Mouse (Mus musculus): ENCODE results near the gene 3110082I17Rik. TPM values are rescaled to one million over a fixed set of nuclear protein-coding genes. Genes with fewer than 3 reads are reported as not detected.

Gene 3110082I17Rik
- polyA plus RNA-seq, 1 experiment from 2014 or later, result 15.7 TPM

DNA sequence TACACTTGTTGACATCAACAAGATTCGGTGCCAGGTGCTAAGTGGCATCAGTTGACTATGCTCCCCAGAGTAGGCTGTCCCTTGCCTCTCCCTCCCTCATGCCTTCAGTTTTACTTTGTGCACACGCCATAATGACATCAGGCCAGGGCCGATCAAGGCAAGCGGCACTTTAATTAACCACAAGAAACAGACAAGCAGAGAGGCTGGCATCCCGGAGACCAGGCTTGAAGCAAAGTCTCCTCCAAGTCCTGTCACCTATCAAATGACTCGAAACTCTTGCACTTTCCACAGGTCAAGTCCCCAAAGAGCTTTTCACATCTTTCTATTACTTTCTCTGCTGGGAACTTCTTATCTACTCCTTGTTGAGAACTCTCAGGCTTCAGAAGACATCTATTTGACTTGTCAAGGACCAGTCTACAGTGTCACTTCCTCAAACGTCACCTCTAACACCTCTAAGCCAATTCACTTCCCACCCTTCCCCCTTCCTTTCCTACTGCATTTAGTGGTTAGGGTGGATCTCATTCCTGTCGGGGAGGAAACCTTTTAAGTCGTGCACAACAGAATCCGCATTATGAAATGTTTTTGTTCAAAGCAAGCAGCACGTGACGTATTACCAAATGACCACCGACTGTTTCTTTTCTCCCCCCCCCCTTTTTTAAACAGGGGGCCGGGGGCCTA, 23.0 kb upstream of the 3110082I17Rik start:
- H3K27ac ChIP-seq (replicated peaks), result no peak overlapping the region

DNA sequence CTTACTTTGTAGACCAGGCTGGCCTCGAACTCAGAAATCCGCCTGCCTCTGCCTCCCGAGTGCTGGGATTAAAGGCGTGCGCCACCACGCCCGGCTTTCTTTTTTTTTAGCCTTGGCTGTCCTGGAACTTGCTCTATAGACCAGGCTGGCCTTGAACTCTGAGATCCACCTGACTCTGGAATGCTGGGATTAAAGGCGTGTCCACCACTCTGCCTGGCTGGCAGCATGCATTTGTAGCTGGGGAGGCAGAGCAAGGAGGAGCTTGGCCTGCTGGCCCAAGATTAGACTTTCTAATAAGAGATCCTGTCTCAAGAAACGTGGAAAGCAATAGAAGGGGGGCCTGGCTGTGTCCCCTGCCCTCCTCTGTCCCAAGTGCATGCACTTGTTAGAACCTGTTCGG, 20.1 kb upstream of the 3110082I17Rik start:
- H3K27me3 ChIP-seq (replicated peaks), result no peaks in the 10 kb centered on the region
- no peak for ATAC-seq (ENCODE audit: low FRiP score)
- no peak overlapping the region for H3K4me3 ChIP-seq (replicated peaks)
- no peak overlapping the region for H3K4me2 ChIP-seq
- H3K27ac ChIP-seq (replicated peaks), result no peak overlapping the region
- WGBS, result 95% methylated on average over 10 of the region's 10 CpGs
- peaks cover 62% of the 10 kb centered on the region for H3K36me3 ChIP-seq
- H3K9me3 ChIP-seq (replicated peaks), result no peaks in the 10 kb centered on the region
- H3K4me1 ChIP-seq, result peaks cover 17% of the 10 kb centered on the region
- H3K9ac ChIP-seq (replicated peaks), result no peak overlapping the region

More for the DNA sequence above, 23.0 kb upstream of the 3110082I17Rik start:
- H3K4me1 ChIP-seq, result peaks cover 17% of the 10 kb centered on the region
- ATAC-seq (ENCODE audit: low FRiP score), result no peak
- peak overlapping the region; percentile 86 for H3K4me2 ChIP-seq
- WGBS, result 65% methylated on average over 14 of the region's 14 CpGs
- peak overlapping the region; percentile 97 for H3K4me3 ChIP-seq (replicated peaks)
- peaks cover 36% of the 10 kb centered on the region for H3K36me3 ChIP-seq
- peak overlapping the region; percentile 85 for H3K9ac ChIP-seq (replicated peaks)
- no peaks in the 10 kb centered on the region for H3K9me3 ChIP-seq (replicated peaks)
- no peaks in the 10 kb centered on the region for H3K27me3 ChIP-seq (replicated peaks)

DNA sequence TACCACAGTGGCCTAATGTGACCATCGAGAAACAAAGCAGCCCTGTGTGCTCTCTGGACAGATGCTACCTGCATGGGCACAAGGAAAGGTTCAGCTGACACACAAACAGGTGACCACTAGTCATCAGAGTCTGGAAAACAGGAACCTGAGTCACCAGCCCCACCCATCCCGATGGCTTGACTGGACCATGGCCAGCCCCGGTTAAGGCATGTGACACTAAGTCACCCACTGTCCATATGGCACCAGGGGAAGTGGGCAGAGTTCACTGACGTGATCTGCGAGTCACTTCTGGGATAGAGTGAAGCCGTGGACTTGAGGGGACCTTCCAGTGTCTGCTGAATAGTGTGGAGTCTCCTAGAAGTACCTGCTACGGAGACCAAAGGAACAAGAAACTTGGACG, 18.8 kb upstream of the 3110082I17Rik start:
- Histone ChIP-seq H3K4me1 (peaks cover 17% of the 10 kb centered on the region), H3K4me3 (replicated peaks) (no peak overlapping the region), H3K27me3 (replicated peaks) (no peaks in the 10 kb centered on the region), H3K9me3 (replicated peaks) (no peaks in the 10 kb centered on the region), H3K9ac (replicated peaks) (no peak overlapping the region), H3K36me3 (peaks cover 75% of the 10 kb centered on the region), H3K4me2 (no peak overlapping the region), H3K27ac (replicated peaks) (no peak overlapping the region)
- 97% methylated on average over 8 of the region's 8 CpGs for WGBS
- no peak for ATAC-seq (ENCODE audit: low FRiP score)

DNA sequence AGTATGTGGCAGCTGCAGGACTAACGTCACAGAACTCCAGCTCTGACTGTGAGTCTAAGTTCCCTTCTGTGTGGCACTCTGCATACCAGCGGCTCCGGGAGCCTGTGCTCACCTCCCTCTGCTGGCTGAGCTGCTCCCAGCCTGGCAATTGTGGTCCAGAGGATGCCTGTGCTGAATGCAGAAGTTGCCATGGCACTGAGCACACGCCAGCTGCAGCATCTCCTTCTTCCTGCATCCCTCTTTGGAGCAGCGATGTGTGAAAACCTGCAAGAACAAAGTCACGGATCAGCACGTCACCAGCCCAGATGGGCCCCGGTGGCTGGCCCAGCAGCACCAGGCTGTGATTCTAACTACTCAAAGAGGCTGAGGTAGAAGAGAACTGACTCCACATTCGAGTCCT, 14.4 kb upstream of the 3110082I17Rik start:
- H3K9me3 ChIP-seq (replicated peaks), result no peaks in the 10 kb centered on the region
- H3K4me1 ChIP-seq, result no peaks in the 10 kb centered on the region
- no peaks in the 10 kb centered on the region for H3K27me3 ChIP-seq (replicated peaks)
- ATAC-seq (ENCODE audit: low FRiP score), result no peak
- no peak overlapping the region for H3K27ac ChIP-seq (replicated peaks)
- 47% methylated on average over 9 of the region's 9 CpGs for WGBS
- H3K9ac ChIP-seq (replicated peaks), result no peak overlapping the region
- H3K4me2 ChIP-seq, result no peak overlapping the region
- no peak overlapping the region for H3K4me3 ChIP-seq (replicated peaks)
- peaks cover 87% of the 10 kb centered on the region for H3K36me3 ChIP-seq

DNA sequence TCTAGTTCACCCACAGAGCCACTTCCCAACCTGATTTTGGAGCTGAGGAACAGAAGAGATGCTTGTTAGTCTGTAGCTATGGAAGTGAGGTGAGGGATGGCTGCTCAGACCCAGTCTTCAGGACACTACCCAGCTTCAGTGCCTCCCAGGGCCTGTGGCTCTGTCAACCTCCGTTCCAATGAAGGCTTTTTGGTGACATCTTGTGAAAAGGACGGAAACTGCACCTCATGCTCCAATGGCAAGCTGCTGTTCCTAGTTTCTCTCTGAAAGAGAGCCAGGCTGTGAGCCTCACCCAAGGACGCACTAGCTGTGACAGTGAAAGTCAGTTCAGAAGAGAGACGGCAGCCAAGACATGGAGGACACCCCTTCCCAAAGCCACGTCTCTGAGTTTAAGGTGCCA, 7.7 kb upstream of the 3110082I17Rik start:
- no peak overlapping the region for H3K4me2 ChIP-seq
- ATAC-seq (ENCODE audit: low FRiP score), result no peak
- no peak overlapping the region for H3K4me3 ChIP-seq (replicated peaks)
- H3K36me3 ChIP-seq, result peaks cover 24% of the 10 kb centered on the region
- no peak overlapping the region for H3K27ac ChIP-seq (replicated peaks)
- no peaks in the 10 kb centered on the region for H3K9me3 ChIP-seq (replicated peaks)
- no peaks in the 10 kb centered on the region for H3K4me1 ChIP-seq
- 40% methylated on average over 5 of the region's 5 CpGs for WGBS
- no peak overlapping the region for H3K9ac ChIP-seq (replicated peaks)
- no peaks in the 10 kb centered on the region for H3K27me3 ChIP-seq (replicated peaks)

DNA sequence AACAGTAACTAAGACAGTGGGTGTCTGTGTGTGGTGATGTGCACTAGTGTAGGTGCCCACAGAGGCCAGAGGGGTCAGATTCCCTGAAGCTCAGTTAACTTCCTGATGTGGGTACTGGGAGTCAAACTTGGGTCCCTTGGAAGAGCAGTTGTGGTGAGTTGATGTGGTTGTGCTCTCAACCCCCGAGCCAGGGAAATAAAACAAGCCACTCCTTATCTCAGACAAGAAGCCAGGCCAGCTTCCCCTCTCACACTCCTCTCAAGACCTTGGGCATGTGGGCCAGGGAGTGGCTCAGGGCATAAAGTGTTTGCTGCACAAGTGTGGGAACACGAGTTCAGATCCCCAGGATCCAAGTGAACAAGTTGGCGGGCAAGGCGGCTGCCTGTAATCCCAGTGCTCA, 6.5 kb upstream of the 3110082I17Rik start:
- no peaks in the 10 kb centered on the region for H3K9me3 ChIP-seq (replicated peaks)
- H3K4me2 ChIP-seq, result no peak overlapping the region
- no peak overlapping the region for H3K9ac ChIP-seq (replicated peaks)
- peaks cover 12% of the 10 kb centered on the region for H3K36me3 ChIP-seq
- no peaks in the 10 kb centered on the region for H3K4me1 ChIP-seq
- no peaks in the 10 kb centered on the region; the same call in 1 of the 2 replicates for H3K27me3 ChIP-seq (replicated peaks)
- H3K27ac ChIP-seq (replicated peaks), result no peak overlapping the region
- 77% methylated on average over 4 of the region's 4 CpGs for WGBS
- ATAC-seq (ENCODE audit: low FRiP score), result no peak
- no peak overlapping the region for H3K4me3 ChIP-seq (replicated peaks)

DNA sequence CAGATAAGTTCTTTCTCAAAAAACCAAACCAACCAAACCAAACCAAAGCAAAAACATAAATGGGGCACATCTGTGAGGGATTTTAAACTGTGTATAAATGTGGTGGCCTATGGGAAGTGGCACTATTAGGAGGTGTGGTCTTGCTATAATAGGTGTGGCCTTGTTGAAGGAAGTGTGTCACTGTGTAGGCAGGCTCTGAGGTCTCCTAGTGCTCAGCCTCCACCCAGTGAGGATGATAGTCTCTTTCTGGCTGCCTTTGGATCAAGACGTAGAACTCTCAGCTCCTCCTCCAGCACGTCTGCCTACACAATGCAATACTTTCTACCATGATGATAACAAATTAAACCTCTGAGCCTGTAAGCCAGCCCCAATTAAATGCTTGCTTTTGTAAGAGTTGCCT, 6.0 kb upstream of the 3110082I17Rik start:
- no peak for ATAC-seq (ENCODE audit: low FRiP score)
- WGBS, result 78% methylated on average over 2 of the region's 2 CpGs
- Histone ChIP-seq H3K4me2 (no peak overlapping the region), H3K36me3 (peaks cover 8% of the 10 kb centered on the region), H3K27me3 (replicated peaks) (no peaks in the 10 kb centered on the region; the same call in 1 of the 2 replicates), H3K9ac (replicated peaks) (no peak overlapping the region), H3K4me1 (no peaks in the 10 kb centered on the region), H3K9me3 (replicated peaks) (no peaks in the 10 kb centered on the region), H3K4me3 (replicated peaks) (no peak overlapping the region), H3K27ac (replicated peaks) (no peak overlapping the region)

DNA sequence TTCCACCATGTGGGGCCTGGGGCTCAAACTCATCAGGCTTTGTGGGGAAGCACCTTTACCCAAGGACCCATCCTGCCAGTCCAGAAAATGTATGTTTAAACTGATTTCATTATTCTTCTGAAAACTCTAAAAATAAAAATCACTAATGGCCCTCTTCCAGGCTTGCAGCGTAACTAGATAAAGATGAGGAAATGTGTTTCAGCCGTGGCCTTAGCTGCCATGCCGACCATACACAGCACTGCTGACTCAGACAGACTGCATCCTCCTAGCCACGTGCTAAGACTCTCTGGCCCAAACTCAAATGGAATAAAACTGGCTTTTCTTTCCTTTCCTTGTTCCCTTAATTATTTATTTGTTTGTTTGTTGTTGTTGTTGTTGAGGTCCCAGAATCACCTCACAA, 4.5 kb upstream of the 3110082I17Rik start:
- Histone ChIP-seq H3K4me2 (no peak overlapping the region), H3K4me3 (replicated peaks) (no peak overlapping the region)
- 77% methylated on average over 4 of the region's 4 CpGs for WGBS

DNA sequence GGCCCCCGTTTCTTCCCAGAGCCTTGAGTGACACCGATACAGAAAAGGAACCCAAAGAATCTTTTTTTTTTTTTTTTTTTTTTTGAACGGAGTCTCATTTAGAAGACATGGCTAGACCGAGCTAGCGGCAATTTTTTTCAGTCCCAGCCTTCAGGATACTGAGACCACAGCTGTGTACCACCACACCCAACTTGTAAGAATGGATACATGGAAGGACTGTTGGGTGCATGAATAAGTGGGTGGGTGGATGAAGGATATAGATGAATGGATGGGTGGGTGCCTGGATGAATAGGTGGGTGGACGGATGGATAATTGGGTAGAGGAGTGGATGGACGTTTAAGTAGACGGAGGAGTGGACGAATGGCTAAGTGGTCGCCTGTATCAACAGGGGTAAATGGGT, 389 bp downstream of the 3110082I17Rik start:
- no peak overlapping the region for H3K27ac ChIP-seq (replicated peaks)
- ATAC-seq (ENCODE audit: low FRiP score), result peak; percentile 42; the same call in 1 of the 2 replicates
- H3K4me3 ChIP-seq (replicated peaks), result peak overlapping the region; percentile 64
- 0 out of 2 replicates have a peak, but pooled peaks cover 8% of the 10 kb centered on the region for H3K36me3 ChIP-seq
- H3K4me1 ChIP-seq, result peaks cover 22% of the 10 kb centered on the region
- 14% methylated on average over 10 of the region's 10 CpGs for WGBS
- H3K9me3 ChIP-seq (replicated peaks), result no peaks in the 10 kb centered on the region
- peak overlapping the region; percentile 78 for H3K4me2 ChIP-seq
- no peaks in the 10 kb centered on the region; the same call in 1 of the 2 replicates for H3K27me3 ChIP-seq (replicated peaks)
- H3K9ac ChIP-seq (replicated peaks), result peak overlapping the region; percentile 54

More for the DNA sequence above, 4.5 kb upstream of the 3110082I17Rik start:
- Histone ChIP-seq H3K27me3 (replicated peaks) (no peaks in the 10 kb centered on the region; the same call in 1 of the 2 replicates), H3K9ac (replicated peaks) (no peak overlapping the region), H3K27ac (replicated peaks) (no peak overlapping the region), H3K36me3 (no peaks in the 10 kb centered on the region), H3K4me1 (peaks cover 8% of the 10 kb centered on the region), H3K9me3 (replicated peaks) (no peaks in the 10 kb centered on the region)
- ATAC-seq (ENCODE audit: low FRiP score), result no peak

DNA sequence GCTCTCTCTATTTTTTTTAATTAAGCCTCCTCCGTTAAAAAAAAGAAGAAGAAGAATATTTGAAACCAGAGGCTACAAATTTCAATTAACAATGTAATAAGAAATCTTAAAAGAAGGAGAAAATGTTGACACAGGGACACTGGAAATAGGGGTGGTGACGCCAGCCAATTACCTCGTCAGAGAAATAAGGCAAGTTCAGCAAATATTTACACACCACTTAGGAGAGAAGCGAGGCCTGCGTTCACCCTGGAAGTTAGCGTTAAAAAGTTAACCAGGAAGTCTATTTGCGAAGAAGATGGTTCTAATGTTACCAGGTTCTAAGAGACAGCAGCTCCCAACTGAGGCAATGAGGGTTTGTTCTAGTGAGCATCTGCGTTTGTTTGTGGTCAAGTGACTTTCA, 3.1 kb downstream of the 3110082I17Rik start:
- H3K4me1 ChIP-seq, result peaks cover 22% of the 10 kb centered on the region
- H3K4me3 ChIP-seq (replicated peaks), result no peak overlapping the region
- ATAC-seq (ENCODE audit: low FRiP score), result no peak
- no peak overlapping the region for H3K27ac ChIP-seq (replicated peaks)
- H3K9me3 ChIP-seq (replicated peaks), result no peaks in the 10 kb centered on the region
- no peak overlapping the region for H3K4me2 ChIP-seq
- WGBS, result 90% methylated on average over 8 of the region's 8 CpGs
- H3K36me3 ChIP-seq, result 0 out of 2 replicates have a peak, but pooled peaks cover 13% of the 10 kb centered on the region
- H3K9ac ChIP-seq (replicated peaks), result no peak overlapping the region
- H3K27me3 ChIP-seq (replicated peaks), result no peaks in the 10 kb centered on the region

DNA sequence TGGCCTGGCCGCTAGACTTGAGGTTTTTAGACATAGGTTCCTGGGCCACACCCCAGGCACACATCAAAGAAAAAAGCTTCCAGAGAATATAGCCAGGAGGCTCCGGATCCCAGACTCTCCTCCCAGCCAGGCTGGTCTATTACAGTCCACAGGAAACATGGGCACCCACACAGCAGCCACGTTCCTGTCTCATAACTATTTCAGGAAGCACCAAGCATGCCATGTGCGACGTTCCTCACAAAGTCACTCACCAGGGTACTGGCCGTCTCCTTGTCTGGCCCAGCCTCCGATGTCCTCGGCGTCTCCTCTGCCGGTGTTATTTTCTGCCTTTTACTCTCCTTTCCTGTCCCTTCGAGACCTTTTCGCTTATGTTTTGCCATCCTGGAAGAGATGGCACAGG, 5.2 kb downstream of the 3110082I17Rik start:
- no peak for ATAC-seq (ENCODE audit: low FRiP score)
- Histone ChIP-seq H3K4me3 (replicated peaks) (no peak overlapping the region), H3K27me3 (replicated peaks) (no peaks in the 10 kb centered on the region), H3K4me2 (no peak overlapping the region), H3K9me3 (replicated peaks) (no peaks in the 10 kb centered on the region), H3K36me3 (0 out of 2 replicates have a peak, but pooled peaks cover 13% of the 10 kb centered on the region), H3K4me1 (peaks cover 16% of the 10 kb centered on the region), H3K27ac (replicated peaks) (no peak overlapping the region), H3K9ac (replicated peaks) (no peak overlapping the region)
- WGBS, result 92% methylated on average over 12 of the region's 12 CpGs

DNA sequence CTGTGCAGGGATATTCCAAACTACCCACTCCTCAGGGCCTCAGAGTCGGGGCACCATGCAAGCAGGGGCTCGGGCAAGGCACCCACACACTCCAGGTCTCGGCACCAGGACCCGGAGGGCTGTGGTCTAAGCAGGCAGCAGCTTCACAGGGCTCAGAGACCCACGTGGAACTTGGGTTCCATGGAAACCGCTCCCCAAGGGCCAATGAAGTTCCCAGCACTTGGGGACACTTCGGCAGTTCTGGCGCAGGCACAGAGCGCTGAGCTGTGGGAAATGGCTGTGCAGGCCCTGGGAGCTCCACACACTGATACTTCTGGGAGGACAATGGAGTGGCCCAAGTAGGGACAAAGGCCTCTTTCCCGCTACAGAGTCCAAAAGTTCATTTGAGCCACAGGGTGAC, 7.3 kb downstream of the 3110082I17Rik start:
- no peaks in the 10 kb centered on the region for H3K27me3 ChIP-seq (replicated peaks)
- H3K4me1 ChIP-seq, result peaks cover 13% of the 10 kb centered on the region
- 0 out of 2 replicates have a peak, but pooled peaks cover 13% of the 10 kb centered on the region for H3K36me3 ChIP-seq
- H3K4me3 ChIP-seq (replicated peaks), result no peak overlapping the region
- 0 out of 2 replicates have a peak, but pooled peaks have one; percentile 55 for ATAC-seq (ENCODE audit: low FRiP score)
- 76% methylated on average over 10 of the region's 10 CpGs for WGBS
- no peaks in the 10 kb centered on the region for H3K9me3 ChIP-seq (replicated peaks)
- H3K27ac ChIP-seq (replicated peaks), result no peak overlapping the region; the same call in 1 of the 2 replicates
- no peak overlapping the region for H3K4me2 ChIP-seq
- no peak overlapping the region for H3K9ac ChIP-seq (replicated peaks)
